Mouse (Mus musculus) heart, adult 2 months (tissue): ENCODE measurements around the gene Srd5a1.

Source experiments
- CTCF ChIP-seq: fragments of 200-600 bp; IDR thresholded peaks from 2 replicates; pipeline ENCODE4 v1.8.1; 2022; ENCODE audit warnings: antibody characterized with exemption, mild to moderate bottlenecking, moderate library complexity
- EP300 ChIP-seq: fragments of 200-500 bp; IDR thresholded peaks from 2 replicates; pipeline ENCODE4 v1.6.1; 2011; ENCODE audit warnings: low read depth, low read length, control low read depth; ENCODE audit not compliant: insufficient read depth
- POLR2A ChIP-seq: fragments of 200-500 bp; IDR thresholded peaks from 2 replicates; pipeline ENCODE4 v1.6.1; 2011; ENCODE audit warnings: mild to moderate bottlenecking, low read depth, low read length, control low read depth; ENCODE audit not compliant: insufficient read depth

GRCm38 (mm10) chr13:69541776-69542175 is 69.5 kb downstream of the Srd5a1 start:
- no peak for TF ChIP-seq CTCF
- no peak for TF ChIP-seq POLR2A
- no peak for TF ChIP-seq EP300
